Mouse (Mus musculus): Measurements from ENCODE around the gene Gm11099. TPM values are rescaled to one million over a fixed set of nuclear protein-coding genes. Genes with fewer than 3 reads are reported as not detected.

The Gm11099 gene
- not detected for polyA plus RNA-seq (2014; fragmentation: Illumina TruSeq; extraction: RNeasy Lipid Tissue Mini Kit (QIAGEN cat#74804); ENCODE audit: low replicate concordance)

DNA sequence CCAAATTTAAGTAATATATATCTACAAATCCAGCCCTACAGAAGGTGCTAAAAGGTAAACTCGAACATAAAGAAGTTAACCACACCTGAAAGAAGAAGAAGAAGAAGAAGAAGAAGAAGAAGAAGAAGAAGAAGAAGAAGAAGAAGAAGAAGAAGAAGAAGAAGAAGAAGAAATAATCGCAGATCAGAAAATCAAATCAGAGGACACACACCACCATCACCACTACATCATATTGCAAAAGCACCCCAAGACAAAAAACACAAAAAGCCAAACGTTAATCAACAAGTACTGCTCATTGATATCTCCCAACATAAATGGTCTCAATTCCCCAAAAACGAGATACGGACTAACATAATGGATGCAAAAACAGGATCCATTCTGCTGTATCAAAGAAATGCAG, at the start of gene Gm11099:
Gm11099 (plus strand) TSS at position 301 of the 400 bp plus-strand sequence.

All from small intestine, adult 10 weeks (tissue).